Mouse (Mus musculus) spleen, postnatal 10 days (tissue): ENCODE results near the gene Ss18l2.

Experiments used
- DNase-seq, 2 experiments: peaks; one replicate each; pipeline ENCODE4 v3.0.0; 2021 to 2022; ENCODE audit warnings: low spot score in 2 of 2

The Ss18l2 gene

GRCm38 (mm10) chr9:121704261-121704645 lies 5.9 kb upstream of the Ss18l2 start:
- peak in 1 of 2 experiments; percentile 40 for DNase-seq

- peak; percentile 91 to 95 for DNase-seq
Observed at GRCm38 (mm10) chr9:121704646-121705625, 5.2 kb upstream of the Ss18l2 start, which contains the start of gene Sec22c. Sec22c (minus strand) TSS chr9:121705490.

GRCm38 (mm10) chr9:121706029-121706675 lies 4.0 kb upstream of the Ss18l2 start:
- peak in 1 of 2 experiments; percentile 26 for DNase-seq

DNA sequence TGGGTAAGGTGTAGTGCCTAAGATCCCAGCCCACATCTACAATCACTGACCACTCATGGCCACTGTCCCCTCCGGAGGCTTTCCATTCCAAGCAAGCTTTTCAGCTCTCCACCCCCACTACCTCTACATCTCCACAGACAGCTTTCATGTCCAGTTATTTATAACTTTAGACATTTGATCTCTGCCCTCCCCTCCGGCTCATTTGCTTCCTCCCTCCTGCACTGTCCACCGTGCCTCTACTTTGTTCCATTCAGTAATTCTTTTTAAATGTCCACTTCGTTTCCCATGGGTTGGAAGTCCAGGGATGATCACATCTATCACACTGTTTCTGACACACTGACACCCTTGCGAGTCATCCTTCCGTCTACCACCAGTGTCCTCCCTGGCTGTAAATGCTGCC lies 2.3 kb upstream of the Ss18l2 start:
- no peak for DNase-seq

DNA sequence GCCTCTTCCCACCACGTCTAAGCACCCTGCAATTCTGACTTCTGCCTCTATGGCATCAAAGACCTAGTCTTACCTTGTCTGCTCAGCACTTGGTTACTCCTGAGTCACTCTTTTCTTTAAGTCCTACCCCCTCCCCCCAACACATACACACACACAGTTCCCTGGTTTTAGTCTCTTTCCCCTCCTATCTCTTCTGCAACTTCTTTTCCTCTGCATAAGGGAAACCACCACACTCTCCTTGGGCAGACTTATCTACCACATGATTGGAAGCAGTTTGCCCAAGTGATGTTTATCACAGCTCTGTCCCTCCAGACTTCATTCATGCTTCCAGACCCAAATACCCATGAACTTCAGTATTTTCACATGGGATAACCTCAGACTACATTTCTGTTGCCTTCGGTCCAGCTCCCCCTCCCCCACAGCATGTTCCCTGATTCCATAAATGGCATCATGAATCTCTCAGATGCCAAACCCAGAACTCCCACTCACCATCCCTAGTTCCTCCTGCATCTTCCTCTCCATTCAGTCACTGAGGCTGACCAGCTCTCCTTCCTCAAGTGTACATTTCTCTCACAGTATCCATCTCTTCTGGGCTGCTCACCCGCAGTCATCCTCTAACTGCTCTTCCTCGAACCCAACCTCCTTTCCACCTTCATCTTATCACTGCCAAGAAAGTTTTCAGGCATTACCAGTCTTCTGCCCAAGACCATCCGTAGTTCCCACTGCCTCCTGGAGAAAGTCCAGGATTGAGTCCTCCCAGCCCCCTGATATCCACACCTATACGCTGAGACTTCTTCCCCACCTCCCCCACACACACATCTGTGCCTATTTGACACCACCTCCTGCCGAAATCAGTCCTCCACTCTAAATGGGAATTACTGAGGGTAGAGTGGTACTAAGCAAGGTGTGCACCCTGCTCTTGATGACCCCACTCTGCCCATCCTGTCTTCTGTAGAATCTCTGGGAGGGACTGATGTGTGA lies 1.3 kb upstream of the Ss18l2 start:
- DNase-seq = no peak

DNA sequence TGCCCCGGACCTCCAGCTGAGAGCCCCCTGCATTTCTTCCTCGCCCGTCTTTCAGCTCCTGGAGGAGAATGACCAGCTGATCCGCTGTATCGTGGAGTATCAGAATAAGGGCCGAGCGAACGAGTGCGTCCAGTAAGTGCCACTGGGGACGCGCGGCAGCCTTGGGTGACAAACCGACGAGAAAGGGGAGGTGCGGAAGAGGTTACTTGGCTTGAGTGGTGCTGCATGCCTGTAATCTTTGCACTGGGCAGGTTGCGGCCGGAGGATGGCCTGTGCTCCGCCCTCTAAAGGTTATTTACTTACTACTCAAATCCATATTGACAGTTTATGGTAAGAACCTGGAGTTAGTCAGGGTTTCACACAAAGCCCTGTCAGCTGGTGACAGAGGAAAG lies 451 bp downstream of the Ss18l2 start:
- DNase-seq = peak in 1 of 2 experiments; percentile 67

GRCm38 (mm10) chr9:121717048-121717447 lies 6.9 kb downstream of the Ss18l2 start:
- DNase-seq = no peak

- DNase-seq = no peak
Observed at GRCm38 (mm10) chr9:121718070-121718705, 8.1 kb downstream of the Ss18l2 start.

GRCm38 (mm10) chr9:121718792-121719318 lies 8.7 kb downstream of the Ss18l2 start, which contains the start of gene Nktr:
Nktr (plus strand) TSS chr9:121719169.
- peak; percentile 96 to 98 for DNase-seq

GRCm38 (mm10) chr9:121719347-121720331 lies 9.5 kb downstream of the Ss18l2 start:
- peak; percentile 58 to 85 for DNase-seq

DNA sequence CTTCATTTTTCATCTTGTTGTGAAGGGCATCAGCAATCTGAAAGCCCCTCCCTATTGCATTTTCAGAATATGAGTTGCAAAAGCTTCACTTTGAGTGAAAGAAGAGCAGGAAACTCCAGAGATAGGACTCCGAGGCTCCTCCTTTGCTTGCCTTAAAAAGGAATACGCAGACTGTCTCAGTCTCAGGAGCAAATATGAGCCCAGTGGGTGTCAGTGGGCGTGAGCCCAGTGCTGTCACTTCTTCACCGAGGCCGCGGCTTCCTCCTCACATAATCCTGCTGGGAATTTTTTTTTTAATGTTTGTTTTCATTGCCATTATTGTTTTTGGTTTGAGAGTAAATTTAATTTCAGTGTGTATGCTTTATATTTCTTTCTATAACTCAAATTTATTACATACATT lies 30.4 kb downstream of the Ss18l2 start:
- DNase-seq = no peak

DNA sequence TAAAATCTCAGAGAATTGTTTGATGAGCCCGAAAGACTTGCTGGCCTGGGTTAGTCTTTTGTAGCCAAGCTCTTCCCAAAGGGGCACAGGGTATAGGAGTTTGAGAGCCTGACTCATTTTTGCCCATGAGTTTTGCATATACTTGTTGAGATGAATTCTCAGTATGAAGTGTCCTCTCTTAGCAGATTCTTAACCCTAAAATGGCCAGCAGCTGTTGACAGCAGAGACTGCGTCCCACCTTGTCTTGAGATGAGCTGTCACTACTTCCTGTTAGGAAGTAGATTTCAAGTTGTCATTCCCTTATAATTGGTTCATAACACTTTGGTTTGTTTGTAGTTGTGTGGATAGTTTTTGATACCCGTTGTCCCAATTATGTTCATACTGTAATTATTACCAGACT lies 31.0 kb downstream of the Ss18l2 start:
- DNase-seq = no peak

DNA sequence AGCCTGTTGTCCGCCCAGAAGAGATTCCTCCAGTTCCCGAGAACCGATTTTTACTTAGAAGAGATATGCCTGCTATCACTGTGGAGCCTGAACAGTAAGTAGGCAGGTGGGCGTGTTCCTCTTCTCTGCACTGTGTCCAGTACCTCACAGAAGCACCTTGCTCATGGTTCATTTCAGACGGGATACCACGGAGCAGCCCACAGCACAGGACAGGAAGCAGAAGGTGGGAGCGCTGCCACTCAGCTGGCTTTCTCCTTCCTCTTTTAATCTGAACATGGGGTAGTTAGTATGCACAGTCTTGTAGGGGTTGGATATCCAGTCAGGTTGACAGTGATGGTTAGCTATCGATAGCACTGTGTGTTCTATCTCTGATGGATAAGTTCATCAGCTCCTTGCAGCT lies 33.9 kb downstream of the Ss18l2 start:
- DNase-seq = no peak

DNA sequence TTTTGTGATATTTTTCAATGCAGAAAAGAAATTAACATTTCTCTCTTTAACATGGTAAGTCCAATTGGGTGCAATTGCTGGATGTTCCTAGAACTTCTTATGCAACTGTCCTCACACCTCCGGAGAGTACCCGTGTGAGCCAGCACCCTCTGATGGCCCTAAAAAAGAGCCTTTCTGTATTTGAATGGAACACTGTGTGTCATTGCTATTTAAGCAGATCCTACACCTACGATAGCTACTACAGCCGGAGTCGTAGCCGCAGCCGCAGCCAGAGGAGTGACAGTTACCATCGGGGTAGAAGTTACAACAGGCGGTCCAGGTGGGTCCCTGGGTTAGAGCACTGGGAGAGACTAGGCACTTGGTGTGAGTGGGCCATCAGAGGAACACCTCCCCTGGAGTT lies 42.6 kb downstream of the Ss18l2 start:
- DNase-seq = no peak

DNA sequence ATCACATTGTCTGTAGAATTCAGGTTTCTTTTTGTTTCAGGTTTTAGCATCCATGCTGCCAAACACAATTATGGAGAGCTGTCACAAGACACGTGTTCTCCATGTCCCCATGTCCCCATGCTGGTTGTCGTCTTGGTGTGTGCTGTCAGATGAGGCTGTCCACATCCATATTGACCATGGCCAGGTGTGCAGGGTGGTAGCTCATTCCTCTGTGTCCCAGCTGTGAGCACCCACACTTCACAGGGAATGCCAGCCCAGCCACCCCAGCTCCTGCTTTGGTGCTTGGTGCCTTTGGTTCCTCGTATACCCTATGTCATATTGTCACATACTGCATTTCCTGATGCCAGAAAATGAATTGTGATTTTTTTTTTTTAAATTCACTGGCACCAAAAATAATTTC lies 44.5 kb downstream of the Ss18l2 start:
- DNase-seq = no peak

DNA sequence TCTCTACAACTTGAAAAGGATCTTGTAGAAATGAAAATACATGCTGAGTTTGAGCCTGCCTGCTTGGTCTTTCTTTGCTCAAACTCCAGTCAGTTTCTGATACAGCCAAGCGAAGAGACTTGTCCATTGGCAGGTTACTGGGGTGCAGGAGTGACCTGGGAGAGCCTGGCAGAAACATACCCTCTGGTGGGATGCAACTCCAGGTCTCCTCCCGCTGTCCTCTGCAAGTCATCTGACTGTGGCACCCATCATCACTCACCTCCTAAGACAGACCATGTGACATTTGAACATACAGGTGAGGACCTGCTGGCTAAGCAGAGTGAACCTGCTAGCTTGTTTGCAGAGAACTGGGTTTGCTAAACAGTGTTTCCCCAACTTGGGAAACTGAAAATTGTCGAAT lies 46.7 kb downstream of the Ss18l2 start:
- DNase-seq = no peak

DNA sequence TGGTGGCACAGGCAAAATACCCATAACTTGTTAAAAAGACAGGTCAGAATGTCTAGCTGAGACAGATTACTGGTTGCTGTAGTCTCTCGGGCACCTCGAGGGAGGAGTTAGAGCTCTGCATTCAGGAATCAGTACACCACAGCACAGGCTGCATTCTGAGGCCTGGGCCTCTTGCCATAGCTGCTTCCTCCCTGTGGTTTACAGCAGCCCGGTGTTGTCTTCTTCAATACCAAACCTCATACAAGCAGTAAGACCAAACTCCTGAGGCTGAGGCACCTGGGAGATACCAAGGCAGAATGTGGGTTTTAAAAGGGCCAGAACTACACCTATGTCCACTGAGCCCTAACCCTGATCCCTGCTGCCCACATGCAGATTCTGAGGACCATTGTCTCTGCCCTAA lies 47.3 kb downstream of the Ss18l2 start:
- no peak for DNase-seq

DNA sequence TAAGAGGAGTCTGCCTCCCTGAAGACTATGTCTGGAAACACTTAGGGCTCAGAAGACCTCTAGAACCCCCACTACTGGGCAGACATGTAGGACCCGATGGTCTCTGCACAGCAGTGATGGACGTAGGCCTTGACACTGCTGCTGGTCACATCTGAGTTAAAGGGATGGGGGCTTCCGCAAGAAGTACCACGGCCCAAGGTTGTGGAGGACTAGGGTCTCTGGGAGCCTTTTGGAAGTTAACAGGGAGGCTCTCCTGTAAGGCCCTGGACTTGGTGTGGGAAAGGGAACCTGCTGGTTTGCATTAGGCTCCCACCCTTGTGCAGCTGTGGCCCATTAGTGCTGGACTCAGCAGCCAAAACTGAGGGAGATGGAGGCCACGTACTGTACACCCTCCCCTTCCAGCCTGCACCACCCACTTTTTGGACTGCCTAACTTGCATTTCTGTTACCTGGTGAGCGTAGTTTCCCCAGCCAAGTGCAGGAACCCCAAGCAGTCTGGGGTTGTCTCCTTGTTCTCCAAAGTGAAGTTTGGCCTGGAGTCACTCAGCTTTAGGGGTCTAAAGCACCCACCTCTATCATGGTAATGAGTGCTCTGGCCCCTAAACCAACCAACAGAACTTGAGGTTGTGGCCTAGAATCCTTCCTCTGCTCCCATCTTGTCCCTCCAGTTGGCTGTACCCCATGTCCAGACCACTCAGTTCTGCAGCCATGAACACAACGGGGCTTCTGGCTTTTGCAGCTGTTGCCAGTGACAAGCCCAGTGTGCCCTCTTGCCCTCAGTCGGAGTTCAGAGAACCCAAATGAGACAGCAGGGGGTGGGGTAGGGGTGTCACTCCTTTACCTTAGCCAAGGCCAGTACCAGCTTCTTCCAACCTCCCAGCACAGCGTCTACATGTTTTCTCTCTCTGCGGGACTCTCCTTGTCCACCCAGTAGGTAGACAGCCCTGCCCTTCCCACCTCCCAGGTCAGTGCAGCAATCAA lies 48.0 kb downstream of the Ss18l2 start:
- DNase-seq = no peak
